Mouse (Mus musculus) brain, embryonic 18.5 days (tissue): ENCODE results near the gene Adora1.

Source experiments
- DNase-seq: peaks from one replicate; pipeline ENCODE4 v3.0.0-alpha.2; 2012; ENCODE audit warnings: low read depth, low spot score

Adora1 gene

GRCm38 (mm10) chr1:134194298-134195022, 40.8 kb downstream of the Adora1 start:
- DNase-seq: no peak

GRCm38 (mm10) chr1:134193674-134194197, 41.5 kb downstream of the Adora1 start:
- no peak for DNase-seq

- DNase-seq: no peak
These were observed 42.1 kb downstream of the Adora1 start, which contains the start of gene Mybph for GRCm38 (mm10) chr1:134193126-134193525. Mybph (plus strand) TSS chr1:134193448.

- DNase-seq: no peak
These were observed 43.2 kb downstream of the Adora1 start for GRCm38 (mm10) chr1:134192024-134192423.

- DNase-seq: no peak
These were observed 44.0 kb downstream of the Adora1 start for GRCm38 (mm10) chr1:134191192-134191591.

- DNase-seq: no peak
These were observed 46.1 kb downstream of the Adora1 start for GRCm38 (mm10) chr1:134188989-134189729.

- no peak for DNase-seq
These were observed 47.0 kb downstream of the Adora1 start for GRCm38 (mm10) chr1:134188217-134188616.

GRCm38 (mm10) chr1:134184089-134184488, 51.1 kb downstream of the Adora1 start:
- DNase-seq: no peak

- no peak for DNase-seq
These were observed 53.2 kb downstream of the Adora1 start, which contains the start of gene Chil1 for GRCm38 (mm10) chr1:134182025-134182424. Chil1 (plus strand) TSS chr1:134182176.

GRCm38 (mm10) chr1:134177976-134178375, 57.3 kb downstream of the Adora1 start:
- DNase-seq: no peak

- DNase-seq: no peak
These were observed 62.1 kb downstream of the Adora1 start for GRCm38 (mm10) chr1:134173081-134173480.

GRCm38 (mm10) chr1:134168985-134169697, 66.1 kb downstream of the Adora1 start:
- DNase-seq: no peak

- DNase-seq: no peak
These were observed 66.7 kb downstream of the Adora1 start for GRCm38 (mm10) chr1:134168567-134168966.

GRCm38 (mm10) chr1:134167416-134168305, 67.6 kb downstream of the Adora1 start:
- DNase-seq: no peak

- DNase-seq: no peak
These were observed 68.7 kb downstream of the Adora1 start for GRCm38 (mm10) chr1:134166547-134166946.

- no peak for DNase-seq
These were observed 70.8 kb downstream of the Adora1 start for GRCm38 (mm10) chr1:134164454-134164853.

- no peak for DNase-seq
These were observed 71.8 kb downstream of the Adora1 start for GRCm38 (mm10) chr1:134163476-134163875.

GRCm38 (mm10) chr1:134162510-134163225, 72.6 kb downstream of the Adora1 start:
- DNase-seq: no peak

- no peak for DNase-seq
These were observed 73.8 kb downstream of the Adora1 start for GRCm38 (mm10) chr1:134161399-134161798.

GRCm38 (mm10) chr1:134160404-134160803, 74.8 kb downstream of the Adora1 start:
- no peak for DNase-seq
